Mouse (Mus musculus): Measurements from ENCODE around the gene Pole2.

DNA sequence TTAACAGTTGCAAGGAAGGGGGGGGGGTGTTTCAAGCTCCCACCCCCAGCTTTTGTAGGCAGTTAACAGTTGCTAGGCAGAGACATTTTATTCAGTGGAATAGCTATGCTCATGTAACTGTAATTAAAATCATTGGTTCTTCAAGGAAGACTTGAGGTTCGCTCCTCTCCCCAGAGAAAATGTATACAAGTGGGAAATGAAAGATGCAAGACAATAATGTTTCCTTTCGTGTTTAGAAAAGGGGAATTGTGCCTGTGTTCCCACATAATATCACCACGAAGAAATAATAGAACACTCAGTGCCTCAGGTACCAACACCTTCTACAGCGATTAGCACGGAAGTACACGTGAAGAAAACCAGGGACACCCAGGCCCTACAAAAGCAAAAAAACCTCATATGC is 12.9 kb upstream of the Pole2 start, which contains the start of gene Klhdc1:
- no peak for TF ChIP-seq CTCF (IDR thresholded peaks at IDR 0.05; ENCODE audit: borderline replicate concordance, insufficient read depth, low read depth, low read length)
- TF ChIP-seq POLR2A (IDR thresholded peaks at IDR 0.05; ENCODE audit: borderline replicate concordance, insufficient read depth, low read length), result no peak
